Mouse (Mus musculus): ENCODE results near the gene Fxyd6.

GRCm38 (mm10) chr9:45412700-45413477 is 42.9 kb downstream of the Fxyd6 start:
- TF ChIP-seq GATA1 (IDR thresholded peaks at IDR 0.05; ENCODE audit: low read length) (no peak), TAL1 (IDR thresholded peaks at IDR 0.05; ENCODE audit: low read length) (no peak)
